Mouse (Mus musculus) adrenal gland, postnatal 36 days (tissue): ENCODE results near the gene Hist2h2ab. TPM values are rescaled to one million over a fixed set of nuclear protein-coding genes. Genes with fewer than 3 reads are reported as not detected.
A peak's percentile ranks its signal among the peaks of the same experiment; 100 is the strongest.
"Not testable (repeated sequence)": the region's sequence is repeated elsewhere in the genome, so short reads cannot be mapped to it uniquely, and the experiment has no call there.

Experiments used
- DNase-seq, 2 experiments: peaks; one replicate each; pipeline ENCODE4 v3.0.0; 2021; ENCODE audit warnings: mixed read lengths in 1 of 2
- total RNA-seq, 2 experiments: library from RNA; stranded (reverse); gene quantifications; 2 replicates each; pipeline ENCODE4 v1.2.3; 2021

Gene Hist2h2ab
- total RNA-seq, 2 experiments from 2014 or later = 7.1 to 8.0 TPM

DNA sequence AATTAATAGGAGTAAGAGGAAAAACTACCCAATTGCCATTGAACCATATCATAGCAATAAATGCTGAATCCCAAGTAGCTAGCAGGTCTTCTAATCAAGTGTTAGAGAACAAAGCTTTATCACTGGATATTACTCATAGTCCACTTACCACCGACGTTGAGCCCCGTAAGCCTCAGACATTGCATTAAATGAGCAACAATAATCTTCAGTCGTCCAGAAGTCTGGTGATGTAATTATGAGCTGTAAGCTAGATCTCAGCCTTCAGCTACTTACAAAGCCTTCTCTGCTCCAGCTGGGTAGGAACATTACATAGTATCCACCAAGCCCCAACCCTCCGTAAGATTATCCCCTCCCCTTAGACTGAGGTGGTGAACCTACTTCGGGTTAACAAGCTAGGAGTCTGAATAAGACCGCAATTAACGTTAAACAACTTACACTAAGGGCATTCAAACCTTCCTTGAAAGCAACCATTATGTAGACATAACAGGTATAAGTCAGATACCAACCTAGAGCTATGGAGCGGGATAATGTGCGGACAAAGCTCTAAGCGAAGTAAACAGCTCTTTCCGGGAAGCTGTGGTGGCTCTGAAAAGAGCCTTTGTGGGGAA lies 18.3 kb downstream of the Hist2h2ab start:
- DNase-seq = no peak

DNA sequence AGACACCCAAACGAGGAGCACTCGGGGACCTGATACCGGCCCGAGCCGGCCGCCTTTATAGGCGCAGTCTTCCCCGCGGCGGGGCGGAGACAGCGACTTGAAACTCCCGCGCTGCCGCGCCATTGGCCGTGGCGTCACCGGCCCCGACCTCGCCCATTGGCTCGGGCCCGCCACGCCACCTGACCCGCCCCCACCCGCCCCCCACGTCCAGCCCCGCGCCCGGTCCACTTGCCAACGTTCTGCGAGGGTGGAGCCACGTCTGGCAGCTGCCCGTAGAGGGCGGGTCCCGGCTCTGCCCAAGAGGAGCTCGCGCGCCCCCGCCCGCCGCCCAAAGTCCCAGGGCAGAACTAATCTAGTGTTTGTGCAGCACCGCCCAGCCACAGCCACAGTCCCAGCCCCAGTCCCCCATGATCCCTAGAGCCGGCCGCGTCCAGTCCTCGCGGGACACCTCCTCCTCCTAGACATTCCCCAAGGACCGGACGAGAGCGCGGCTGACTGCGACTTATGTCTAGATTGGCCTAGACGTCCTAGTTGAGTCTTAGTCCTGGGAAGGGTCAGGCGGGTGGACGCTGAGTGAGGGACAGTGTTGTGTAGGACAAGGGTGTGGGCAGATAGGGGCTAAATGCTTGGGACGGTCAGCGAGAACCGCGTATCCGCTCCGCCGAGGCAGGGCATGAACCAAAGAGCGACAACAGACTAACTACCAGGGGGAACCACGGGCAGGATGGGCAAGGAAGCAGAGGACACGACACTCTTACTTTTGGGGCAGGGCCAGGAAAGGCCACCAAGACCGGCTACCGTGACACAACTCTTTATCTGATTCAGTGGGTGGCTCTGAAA lies 19.5 kb downstream of the Hist2h2ab start, which contains the start of gene Hist2h3c2:
Hist2h3c2 (minus strand) TSS at position 174 of the 840 bp plus-strand sequence.
- DNase-seq = peak; percentile 30 to 55

GRCm38 (mm10) chr3:96239949-96240798 lies 20.5 kb downstream of the Hist2h2ab start, which contains the start of gene Hist2h2aa2:
Gene Hist2h2aa2, minus strand, starts transcription at chr3:96240276.
- peak; percentile 91 to 96 for DNase-seq

DNA sequence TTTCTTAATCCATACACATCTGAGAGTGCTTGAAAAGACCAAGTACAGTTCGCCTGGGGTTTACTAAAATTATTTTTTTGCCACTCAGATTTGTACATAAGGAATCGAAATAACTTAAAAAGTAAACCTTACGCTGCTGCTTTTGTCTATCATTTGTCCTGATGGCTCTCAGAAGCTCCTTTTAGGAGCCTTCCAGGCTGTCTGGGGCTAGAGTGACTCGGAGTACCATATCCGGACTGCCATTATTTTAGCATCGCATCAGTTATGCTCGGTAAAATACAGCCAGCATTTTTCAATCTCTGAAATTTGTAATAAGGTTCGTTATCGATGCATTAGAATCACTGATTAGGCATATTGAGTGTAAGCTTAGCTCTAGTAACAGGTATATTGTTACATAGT lies 21.1 kb downstream of the Hist2h2ab start:
- DNase-seq = no peak

DNA sequence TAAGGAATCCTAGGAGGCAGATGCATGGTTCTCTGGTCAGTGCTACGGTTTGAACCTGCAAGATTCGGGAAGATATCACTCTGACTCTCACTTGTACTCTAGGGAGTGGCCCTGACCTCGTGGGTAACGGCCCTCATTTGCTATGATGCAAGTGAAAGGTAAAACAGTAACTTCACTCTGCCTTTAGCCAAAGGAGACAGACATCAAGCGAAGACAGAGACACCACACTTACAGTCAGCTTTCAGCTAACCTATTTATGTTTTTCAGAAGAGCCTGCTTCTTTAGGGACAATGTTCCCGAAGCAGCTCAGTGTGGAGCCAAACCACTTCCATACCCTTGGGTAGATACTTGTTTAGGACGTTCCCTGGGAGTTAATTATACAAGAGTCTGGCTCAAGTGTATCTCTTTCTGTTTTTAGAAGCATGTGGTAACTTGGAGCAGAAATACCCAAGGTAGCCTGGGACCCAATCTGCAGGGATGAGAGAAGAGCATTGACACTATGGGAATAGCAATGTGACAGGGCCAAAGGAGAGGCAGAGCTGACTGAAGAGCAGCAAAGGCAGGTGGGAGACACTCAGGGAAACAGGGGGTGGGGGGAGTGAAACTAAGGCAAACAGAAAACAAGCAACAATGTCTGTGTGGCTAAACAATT lies 24.4 kb downstream of the Hist2h2ab start:
- DNase-seq = no peak

DNA sequence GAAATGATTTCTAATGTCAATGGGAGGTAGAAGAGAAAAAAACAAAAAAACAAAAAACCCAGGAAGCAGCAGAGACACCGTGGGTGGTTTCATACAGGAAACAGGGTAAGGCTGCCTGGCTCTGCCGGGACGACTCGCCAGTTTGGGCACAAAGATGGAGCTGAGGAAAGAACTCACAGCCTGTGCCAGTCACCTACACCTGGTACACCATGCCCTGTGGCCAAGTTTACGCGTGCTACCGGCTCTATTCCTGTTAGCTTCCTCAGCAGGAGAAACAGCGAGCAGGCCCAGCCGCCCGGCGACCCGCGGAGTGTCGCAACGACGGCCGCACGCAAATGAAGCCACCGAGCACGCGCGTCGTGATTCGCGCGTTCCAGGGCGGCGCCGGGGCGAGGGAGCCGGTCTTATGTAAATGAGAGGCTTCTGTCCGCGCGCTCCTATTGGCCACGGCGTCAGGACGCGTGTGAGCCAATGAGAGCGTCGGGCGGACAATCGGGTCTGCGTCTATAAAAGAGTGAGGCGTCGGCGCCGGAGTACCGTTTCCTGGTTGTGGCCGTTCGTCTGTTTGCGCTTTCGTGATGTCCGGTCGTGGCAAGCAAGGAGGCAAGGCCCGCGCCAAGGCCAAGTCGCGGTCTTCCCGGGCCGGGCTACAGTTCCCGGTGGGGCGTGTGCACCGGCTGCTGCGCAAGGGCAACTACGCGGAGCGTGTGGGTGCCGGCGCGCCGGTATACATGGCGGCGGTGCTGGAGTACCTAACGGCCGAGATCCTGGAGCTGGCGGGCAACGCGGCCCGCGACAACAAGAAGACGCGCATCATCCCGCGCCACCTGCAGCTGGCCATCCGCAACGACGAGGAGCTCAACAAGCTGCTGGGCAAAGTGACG lies 25.6 kb downstream of the Hist2h2ab start, which contains the start of gene Hist2h2aa1:
Hist2h2aa1 (plus strand) TSS at position 495 of the 884 bp plus-strand sequence.
- peak; percentile 84 to 87 for DNase-seq

GRCm38 (mm10) chr3:96246018-96246417 lies 26.4 kb downstream of the Hist2h2ab start:
- not testable (repeated sequence) for DNase-seq

DNA sequence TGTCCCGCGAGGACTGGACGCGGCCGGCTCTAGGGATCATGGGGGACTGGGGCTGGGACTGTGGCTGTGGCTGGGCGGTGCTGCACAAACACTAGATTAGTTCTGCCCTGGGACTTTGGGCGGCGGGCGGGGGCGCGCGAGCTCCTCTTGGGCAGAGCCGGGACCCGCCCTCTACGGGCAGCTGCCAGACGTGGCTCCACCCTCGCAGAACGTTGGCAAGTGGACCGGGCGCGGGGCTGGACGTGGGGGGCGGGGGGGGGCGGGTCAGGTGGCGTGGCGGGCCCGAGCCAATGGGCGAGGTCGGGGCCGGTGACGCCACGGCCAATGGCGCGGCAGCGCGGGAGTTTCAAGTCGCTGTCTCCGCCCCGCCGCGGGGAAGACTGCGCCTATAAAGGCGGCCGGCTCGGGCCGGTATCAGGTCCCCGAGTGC lies 26.8 kb downstream of the Hist2h2ab start, which contains the start of gene Hist2h3c1:
Hist2h3c1 (plus strand) TSS at position 259 of the 430 bp plus-strand sequence.
- not testable (repeated sequence) for DNase-seq

DNA sequence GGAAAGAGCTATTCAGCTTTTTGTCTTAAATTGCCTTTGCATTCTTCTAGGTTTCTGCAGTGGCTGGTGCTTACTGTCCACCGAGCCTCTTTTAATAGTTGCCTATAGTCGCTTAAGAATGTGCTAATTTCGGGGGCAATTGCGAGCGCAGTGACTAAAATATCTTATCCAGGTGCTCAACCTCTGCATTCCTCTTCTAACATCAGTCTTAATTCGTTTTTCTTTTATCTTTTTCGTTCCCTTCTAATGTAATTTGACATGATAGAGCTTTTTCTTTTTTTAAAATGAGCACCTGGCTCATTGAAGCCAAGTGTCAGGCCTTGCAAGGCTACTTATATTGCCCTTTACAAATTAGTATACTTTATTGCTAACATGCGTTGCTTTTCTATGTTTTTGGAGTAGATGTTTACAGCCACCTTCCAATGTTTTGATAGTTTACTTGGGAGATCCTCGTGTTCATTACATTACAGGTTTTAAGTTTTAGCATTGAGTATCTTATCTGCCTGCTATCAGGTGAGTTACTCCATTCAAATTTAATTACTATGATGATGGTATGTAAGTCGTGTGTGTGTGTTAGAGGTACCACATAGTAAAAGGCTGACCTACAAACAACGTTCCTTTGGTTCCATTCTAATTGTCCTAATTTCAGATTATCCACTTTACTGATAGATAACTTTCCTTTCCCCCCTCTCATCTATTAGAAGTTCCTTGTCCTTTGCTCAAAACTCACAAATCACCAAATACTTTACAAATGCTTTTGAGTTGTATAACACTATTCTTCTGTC lies 27.9 kb downstream of the Hist2h2ab start:
- no peak for DNase-seq

GRCm38 (mm10) chr3:96248141-96249033 lies 28.7 kb downstream of the Hist2h2ab start:
- DNase-seq = no peak

- no peak for DNase-seq
Measured at GRCm38 (mm10) chr3:96249034-96249345, 29.3 kb downstream of the Hist2h2ab start.

GRCm38 (mm10) chr3:96250890-96251289 lies 31.2 kb downstream of the Hist2h2ab start:
- no peak for DNase-seq

GRCm38 (mm10) chr3:96251787-96252186 lies 32.1 kb downstream of the Hist2h2ab start:
- no peak for DNase-seq

DNA sequence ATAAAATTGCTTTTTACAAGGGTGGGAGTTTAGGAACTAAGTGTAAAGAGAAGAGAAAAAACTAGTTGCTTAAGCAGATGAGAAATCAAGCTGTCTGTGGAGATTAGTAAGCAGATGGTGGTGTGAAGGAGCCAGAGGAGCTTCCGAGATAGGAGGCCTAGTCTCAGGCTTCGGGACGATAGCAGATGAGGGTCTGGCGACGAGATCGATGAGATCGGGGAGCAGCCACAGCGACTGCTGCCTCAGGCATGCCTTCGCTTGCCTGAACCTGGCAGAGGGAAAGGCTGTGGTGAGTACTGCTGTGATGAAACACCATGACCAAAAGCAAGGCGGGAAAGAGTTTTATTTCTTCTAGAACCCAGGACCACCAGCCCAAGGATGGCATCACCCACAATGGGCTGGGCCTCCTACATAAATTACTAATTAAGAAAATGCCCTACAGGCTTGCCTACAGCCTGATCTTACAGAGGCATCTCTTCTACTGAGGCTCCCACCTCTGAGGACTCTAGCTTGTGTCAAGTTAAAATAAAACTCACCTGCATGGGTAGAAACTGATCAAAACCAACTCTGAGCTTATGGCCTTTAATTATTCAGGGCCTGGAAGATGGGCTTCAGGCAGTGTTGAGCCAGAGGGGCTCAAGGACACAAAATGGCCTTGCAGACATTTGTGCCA lies 35.2 kb downstream of the Hist2h2ab start:
- no peak for DNase-seq

- no peak for DNase-seq
Measured at GRCm38 (mm10) chr3:96255926-96256593, 36.4 kb downstream of the Hist2h2ab start.

DNA sequence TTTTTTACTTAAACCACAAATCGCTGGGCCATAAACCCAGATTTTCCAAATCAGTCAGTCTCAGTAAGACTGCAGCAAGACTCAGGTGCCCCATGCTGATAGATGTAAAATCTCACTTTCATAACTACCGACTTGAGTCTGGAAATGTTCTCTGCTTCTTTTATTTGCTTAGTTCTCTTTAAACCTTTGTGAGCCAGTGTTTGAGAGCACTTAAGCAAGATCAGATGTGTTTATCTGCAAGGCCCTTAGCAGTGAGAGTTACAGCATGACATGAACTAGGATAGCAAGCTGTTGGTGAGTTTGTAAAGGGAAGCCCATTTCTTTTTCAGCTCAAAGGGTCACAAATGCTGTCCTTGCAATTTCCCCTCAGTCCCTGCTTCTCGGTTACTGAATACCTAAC lies 37.5 kb downstream of the Hist2h2ab start:
- no peak for DNase-seq

- no peak for DNase-seq
Measured at GRCm38 (mm10) chr3:96260220-96260619, 40.6 kb downstream of the Hist2h2ab start.

GRCm38 (mm10) chr3:96261623-96262022 lies 42.0 kb downstream of the Hist2h2ab start:
- no peak for DNase-seq
